Mouse (Mus musculus): ENCODE data around the gene 4921539E11Rik. TPM values are rescaled to one million over a fixed set of nuclear protein-coding genes. Genes with fewer than 3 reads are reported as not detected.

4921539E11Rik gene
- polyA plus RNA-seq, 1 experiment from 2014 or later, result not detected

DNA sequence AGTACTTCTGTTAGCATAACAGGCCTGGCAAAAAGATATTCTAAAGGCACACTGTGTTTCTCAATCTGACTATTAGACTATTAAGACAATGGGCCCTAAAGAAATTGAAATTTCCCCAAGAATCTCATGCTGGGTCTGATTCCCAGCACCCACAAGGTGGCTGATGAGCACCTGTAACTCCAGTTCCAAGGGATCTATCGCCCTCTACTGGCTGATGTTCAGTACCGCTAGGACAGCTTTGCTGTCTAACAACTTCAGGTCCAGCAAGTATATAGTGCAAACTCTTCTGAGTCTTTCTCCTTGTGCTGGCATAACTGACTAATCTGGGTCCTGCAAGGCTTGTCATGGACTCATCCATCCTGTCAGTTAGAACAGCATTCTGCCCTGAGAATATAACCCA is 98.2 kb downstream of the 4921539E11Rik start:
- WGBS, result 89% methylated on average over 2 of the region's 2 CpGs
- peaks cover 12% of the 10 kb centered on the region for H3K36me3 ChIP-seq (ENCODE audit: control insufficient read depth, insufficient read depth, low read length)
- H3K27ac ChIP-seq (ENCODE audit: low read depth, low read length), result no peak overlapping the region
- no peaks in the 10 kb centered on the region for H3K4me1 ChIP-seq (ENCODE audit: control insufficient read depth, insufficient read depth, low read depth, low read length)
- no peak overlapping the region for H3K9ac ChIP-seq (ENCODE audit: low read depth, low read length)
- no peaks in the 10 kb centered on the region for H3K27me3 ChIP-seq (replicated peaks; ENCODE audit: control insufficient read depth, insufficient read depth, low read length)
- no peak overlapping the region for H3K4me3 ChIP-seq (ENCODE audit: low read length)
- H3K9me3 ChIP-seq (ENCODE audit: control insufficient read depth, low read length), result no peaks in the 10 kb centered on the region
- ATAC-seq, result no peak
- no peak overlapping the region for H3K4me2 ChIP-seq (ENCODE audit: low read length)

DNA sequence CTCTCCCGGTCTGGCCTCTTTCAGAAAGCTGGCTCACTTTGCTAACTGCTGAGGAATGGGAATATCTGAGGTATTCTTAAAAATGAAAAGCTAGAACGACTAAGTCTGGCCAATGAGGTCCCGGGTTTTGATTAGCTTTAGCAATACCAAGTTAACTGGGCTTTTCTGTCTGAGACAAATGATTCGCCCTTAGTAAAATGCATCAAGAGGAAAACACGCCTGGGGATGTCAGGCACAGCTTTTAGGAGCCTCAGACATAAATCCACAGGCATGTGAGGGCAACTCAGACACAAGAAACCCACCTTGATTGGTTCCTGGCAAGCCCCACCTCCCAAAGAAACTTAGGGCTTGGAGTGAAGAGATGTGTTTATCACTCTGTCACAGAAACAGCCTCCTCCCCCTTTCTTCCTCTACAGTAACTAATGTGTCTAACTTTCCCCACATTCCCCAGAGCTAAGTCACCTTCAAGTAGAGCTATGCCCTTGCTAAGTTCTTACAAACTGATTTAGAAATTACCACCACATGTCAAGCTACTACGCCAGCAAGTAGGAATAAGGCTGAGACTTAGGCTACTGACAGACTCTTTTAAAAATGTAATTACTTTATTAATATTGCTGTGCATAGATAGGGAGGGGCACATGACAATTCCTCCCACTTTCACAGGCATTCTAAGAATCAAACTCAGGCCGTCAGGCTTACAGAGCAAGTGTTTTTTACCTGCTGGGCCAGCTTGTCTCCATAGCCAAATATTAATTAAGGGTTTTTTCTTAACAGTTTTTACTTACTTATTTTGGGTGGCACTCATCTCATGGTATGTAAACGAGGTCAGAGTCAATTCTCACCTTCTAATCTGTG is 101.7 kb downstream of the 4921539E11Rik start:
- H3K4me3 ChIP-seq (ENCODE audit: low read length), result no peak overlapping the region
- ATAC-seq, result no peak
- H3K4me2 ChIP-seq (ENCODE audit: low read length), result no peak overlapping the region
- no peak overlapping the region for H3K9ac ChIP-seq (ENCODE audit: low read depth, low read length)
- no peak overlapping the region for H3K27ac ChIP-seq (ENCODE audit: low read depth, low read length)
- H3K36me3 ChIP-seq (ENCODE audit: control insufficient read depth, insufficient read depth, low read length), result peaks cover 20% of the 10 kb centered on the region
- no peaks in the 10 kb centered on the region for H3K27me3 ChIP-seq (replicated peaks; ENCODE audit: control insufficient read depth, insufficient read depth, low read length)
- no peaks in the 10 kb centered on the region for H3K9me3 ChIP-seq (ENCODE audit: control insufficient read depth, low read length)
- 89% methylated on average over 8 of the region's 8 CpGs for WGBS
- H3K4me1 ChIP-seq (ENCODE audit: control insufficient read depth, insufficient read depth, low read depth, low read length), result no peaks in the 10 kb centered on the region

Other genes with a start within 250 kb of the 4921539E11Rik start
- 27.3 and 28.8 TPM in 2 replicates for gene Mier1, start 176.5 kb downstream of the 4921539E11Rik start, polyA plus RNA-seq (2015; fragmentation: Nextera tagmentation; extraction: Ambion mirVana)
- gene Wdr78, start 176.3 kb downstream of the 4921539E11Rik start, polyA plus RNA-seq (2015; fragmentation: Nextera tagmentation; extraction: Ambion mirVana), result 5.5 and 6.7 TPM in 2 replicates
- 6.9 and 7.5 TPM in 2 replicates for gene Slc35d1, start 75.7 kb downstream of the 4921539E11Rik start, polyA plus RNA-seq (2015; fragmentation: Nextera tagmentation; extraction: Ambion mirVana)
- gene Oma1, start 22.9 kb upstream of the 4921539E11Rik start, polyA plus RNA-seq (2015; fragmentation: Nextera tagmentation; extraction: Ambion mirVana), result 9.3 and 10.9 TPM in 2 replicates

Measured in hindbrain, embryonic 16.5 days (tissue).